Mouse (Mus musculus): Measurements from ENCODE around the gene Cnnm4.
"Not testable (repeated sequence)": the region's sequence is repeated elsewhere in the genome, so short reads cannot be mapped to it uniquely, and the experiment has no call there.

Gene Cnnm4

GRCm38 (mm10) chr1:36522210-36522609 is 50.8 kb downstream of the Cnnm4 start:
- no peak for DNase-seq

DNA sequence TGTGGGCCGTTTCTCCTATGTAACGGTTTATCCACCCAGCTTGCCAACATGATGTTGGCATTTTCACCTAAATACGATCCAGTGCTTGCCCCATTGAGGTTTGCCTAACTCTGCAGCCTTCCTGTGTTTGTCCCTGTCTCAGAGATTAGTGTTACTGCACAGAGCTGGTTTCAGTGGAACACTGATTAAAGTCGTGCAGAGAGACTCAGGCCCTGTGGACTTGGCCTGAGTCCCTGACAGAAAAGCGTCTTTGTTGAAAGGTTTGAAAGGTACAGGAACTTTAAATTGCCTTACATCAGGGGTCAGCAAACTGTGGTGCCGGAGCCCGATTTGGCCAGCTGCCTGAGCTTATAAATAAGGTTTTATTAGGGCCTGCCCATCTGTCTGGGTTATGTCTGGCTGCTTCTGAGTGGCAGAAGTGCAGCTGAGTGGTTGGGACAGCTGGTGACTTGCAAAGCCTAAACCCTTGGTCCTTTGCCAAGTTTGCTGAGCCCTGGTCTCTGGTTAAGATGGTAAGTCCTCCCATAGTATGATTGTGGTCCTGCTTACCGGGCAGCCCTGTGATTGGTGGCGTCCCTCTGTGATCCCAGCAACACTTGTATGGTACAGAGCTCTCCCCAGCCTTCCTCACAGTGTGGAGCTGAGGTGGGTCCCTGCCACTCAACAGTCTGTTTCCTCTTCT is 52.1 kb downstream of the Cnnm4 start:
- no peak for DNase-seq

DNA sequence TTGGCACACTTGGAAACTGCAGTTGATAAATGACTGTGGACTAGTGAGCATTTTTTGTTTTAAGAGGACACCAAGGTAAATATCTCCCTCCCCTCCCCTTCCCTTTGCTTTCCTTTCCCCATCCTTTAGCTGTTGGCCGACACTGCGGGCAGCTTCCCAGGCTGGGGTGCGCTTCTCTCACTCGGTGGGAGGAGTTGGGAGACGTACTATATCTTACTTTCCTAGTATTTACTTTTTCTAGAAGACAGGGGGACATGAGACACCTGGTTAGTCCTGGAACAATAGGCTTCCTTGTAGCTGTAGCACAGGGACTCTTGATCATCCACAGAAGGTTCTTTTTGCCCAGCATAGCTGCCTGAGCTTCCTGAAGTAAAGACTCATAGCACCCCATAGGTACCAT is 52.6 kb downstream of the Cnnm4 start:
- DNase-seq: no peak

GRCm38 (mm10) chr1:36525774-36526173 is 54.4 kb downstream of the Cnnm4 start:
- DNase-seq: no peak

DNA sequence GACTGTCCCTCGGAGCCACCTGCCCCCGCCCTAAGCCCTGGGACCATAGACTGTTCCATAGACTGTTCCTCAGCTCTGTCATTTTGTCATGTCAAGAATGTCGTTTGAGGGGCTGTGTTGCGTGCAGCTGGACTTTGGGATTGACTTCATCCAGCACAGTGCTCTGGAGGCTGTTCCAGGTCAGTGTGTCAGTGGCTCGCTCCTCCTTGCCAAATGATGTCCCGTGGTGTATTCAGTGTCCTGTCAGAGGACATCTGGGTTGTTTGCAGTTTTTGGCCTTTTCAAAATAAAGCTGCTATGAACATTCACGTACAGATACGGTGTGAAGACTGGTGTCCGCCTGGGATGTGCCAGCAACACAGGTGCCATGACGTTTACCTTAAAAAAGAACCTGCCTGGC is 55.5 kb downstream of the Cnnm4 start:
- DNase-seq: no peak

DNA sequence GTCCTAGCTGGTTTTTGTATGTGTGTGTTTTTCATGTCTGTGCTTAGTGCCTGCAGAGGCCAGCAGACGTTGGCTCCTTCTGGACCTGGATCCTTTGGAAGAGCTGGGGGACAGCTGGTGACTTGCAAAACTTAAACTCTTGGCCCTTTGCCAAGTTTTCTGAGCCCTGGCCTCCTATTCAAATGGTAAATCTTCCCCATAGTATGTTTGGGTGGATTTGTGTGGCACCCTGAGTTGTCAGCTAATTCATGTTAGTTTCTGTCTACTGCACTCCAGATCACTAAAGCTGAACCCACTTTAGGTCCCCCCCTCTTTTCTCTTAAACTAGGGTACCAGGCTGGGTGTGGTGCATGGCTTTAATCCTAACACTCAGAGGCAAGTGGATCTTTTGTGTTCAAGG is 56.9 kb downstream of the Cnnm4 start:
- DNase-seq: no peak

DNA sequence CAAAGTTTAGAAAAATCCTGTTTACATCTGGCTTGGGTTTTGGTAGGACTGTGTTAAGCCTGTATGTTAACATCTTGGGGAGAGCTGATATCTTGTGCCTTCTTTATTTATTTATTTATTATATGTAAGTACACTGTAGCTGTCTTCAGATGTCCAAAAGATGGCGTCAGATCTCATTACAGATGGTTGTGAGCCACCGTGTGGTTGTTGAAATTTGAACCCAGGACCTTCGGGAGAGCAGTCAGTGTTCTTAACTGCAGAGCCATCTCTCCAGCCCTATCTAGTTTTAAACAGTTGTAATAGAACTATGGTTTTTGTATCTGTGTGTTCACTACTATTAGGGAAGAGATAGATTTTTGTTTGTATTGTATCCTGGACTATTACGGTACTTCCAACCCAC is 57.9 kb downstream of the Cnnm4 start:
- no peak for DNase-seq

GRCm38 (mm10) chr1:36529875-36530274 is 58.5 kb downstream of the Cnnm4 start:
- DNase-seq: no peak

GRCm38 (mm10) chr1:36530485-36530884 is 59.1 kb downstream of the Cnnm4 start:
- DNase-seq: no peak

DNA sequence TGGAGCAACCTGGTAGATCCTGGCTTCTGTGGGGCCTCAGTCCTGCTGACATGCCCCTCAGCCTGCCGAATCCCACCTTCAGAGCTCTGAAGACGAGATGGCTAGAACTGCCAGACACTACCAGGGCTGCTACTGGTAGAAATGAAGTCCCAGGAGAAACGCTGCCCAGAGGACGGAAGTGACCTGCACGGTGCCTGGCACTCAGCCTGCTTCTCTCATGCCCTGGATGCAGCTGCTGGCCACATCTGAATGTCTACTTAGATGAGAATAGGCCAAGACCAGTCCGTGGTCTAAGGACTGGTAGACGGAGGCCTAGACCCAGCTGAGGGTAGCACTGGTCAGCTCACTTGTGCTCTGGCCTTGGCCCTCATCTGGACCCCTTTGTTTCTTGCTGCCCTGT is 59.5 kb downstream of the Cnnm4 start:
- DNase-seq: no peak

DNA sequence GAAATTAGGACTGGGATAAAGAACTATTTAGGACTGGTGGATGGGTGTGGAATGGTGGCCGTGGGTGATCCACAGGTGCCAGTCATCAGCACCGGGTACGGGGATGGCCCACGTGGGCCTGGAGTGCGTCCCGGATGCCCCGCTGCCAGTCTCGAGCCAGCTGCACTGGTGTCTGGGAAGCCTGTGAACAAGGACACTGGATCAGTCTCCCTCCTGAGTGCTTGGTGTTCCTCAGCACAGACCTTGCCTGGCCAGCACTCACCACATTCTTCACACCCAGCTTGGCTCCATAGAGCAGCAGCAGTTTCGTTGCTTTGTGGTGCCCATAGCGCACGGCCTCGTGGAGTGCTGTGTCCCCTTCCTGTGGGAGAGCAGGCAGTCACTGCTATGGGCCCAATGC is 60.0 kb downstream of the Cnnm4 start:
- no peak for DNase-seq

GRCm38 (mm10) chr1:36533546-36533945 is 62.1 kb downstream of the Cnnm4 start:
- no peak for DNase-seq

DNA sequence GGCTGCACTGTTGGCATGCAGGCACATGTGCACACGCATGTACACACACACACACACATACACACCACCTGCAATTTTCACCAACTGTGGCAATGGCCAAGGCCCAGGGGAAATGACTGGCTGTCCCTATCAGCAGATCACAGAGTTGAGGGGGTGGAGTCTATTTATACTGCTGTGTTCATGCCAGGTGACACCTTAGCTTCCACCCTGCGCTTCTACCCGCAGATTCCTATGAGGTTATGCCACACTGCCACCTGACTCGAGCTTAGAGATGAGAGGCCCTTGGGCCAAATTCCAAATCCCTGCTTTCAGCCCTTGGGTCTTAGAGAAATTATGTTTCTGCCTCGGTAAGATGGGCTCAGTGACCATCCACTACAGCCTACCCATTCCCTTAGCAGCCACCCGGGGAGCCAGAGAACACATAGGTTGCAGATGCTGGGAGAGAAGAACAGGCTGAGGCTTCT is 63.2 kb downstream of the Cnnm4 start:
- no peak for DNase-seq

GRCm38 (mm10) chr1:36535477-36536396 is 64.3 kb downstream of the Cnnm4 start:
- no peak for DNase-seq

- DNase-seq: no peak
Observed at GRCm38 (mm10) chr1:36536397-36536728, 64.9 kb downstream of the Cnnm4 start.

- DNase-seq: not testable (repeated sequence)
Observed at GRCm38 (mm10) chr1:36536783-36537182, 65.4 kb downstream of the Cnnm4 start, which contains the start of gene Ankrd23. Ankrd23 (minus strand) TSS chr1:36536883.

DNA sequence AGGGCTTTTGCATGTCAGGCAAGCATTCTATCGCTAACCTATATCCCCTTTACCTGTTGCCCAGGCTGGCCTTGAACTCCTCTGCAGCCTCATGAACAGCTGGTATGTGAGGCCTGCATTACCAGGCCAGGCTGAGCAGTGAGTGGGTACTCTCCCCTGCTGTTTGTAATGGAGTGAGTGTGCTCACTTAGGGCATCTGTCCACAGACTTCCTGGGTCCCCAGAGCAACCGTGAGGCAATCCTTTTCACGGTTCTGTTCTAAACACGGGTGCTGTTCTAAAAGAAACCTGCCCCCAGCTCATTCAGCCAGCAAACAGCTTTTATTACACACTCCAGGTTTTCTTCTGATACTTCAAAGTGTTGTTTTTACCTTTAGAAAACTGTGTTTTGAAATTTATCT is 67.3 kb downstream of the Cnnm4 start:
- no peak for DNase-seq

DNA sequence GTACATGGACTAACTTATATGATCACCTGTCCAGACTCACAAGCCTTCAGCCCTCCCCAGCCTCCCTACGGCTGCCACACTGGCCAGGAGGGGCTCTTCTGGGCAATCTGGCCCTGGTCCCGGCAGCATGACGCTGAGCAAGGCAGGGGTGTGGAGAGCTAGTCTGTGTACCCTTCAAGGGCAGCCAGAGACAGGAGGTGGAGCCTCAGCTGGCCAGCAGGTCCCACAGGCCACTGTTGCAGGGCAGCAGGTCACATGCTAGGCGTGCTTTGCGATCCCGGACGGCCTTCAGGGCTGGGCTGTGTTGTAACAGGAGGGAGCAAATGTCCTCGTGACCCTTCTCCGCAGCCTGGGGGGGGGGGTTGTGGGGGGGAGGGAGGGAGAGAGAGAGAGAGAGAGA is 67.8 kb downstream of the Cnnm4 start, which contains the start of gene Gm42417:
Gene Gm42417 (minus strand): TSS at position 244 of the 400 bp plus-strand sequence.
- no peak for DNase-seq

- DNase-seq: no peak
Observed at GRCm38 (mm10) chr1:36540132-36540531, 68.7 kb downstream of the Cnnm4 start.

GRCm38 (mm10) chr1:36540807-36541206 is 69.4 kb downstream of the Cnnm4 start:
- DNase-seq: no peak

DNA sequence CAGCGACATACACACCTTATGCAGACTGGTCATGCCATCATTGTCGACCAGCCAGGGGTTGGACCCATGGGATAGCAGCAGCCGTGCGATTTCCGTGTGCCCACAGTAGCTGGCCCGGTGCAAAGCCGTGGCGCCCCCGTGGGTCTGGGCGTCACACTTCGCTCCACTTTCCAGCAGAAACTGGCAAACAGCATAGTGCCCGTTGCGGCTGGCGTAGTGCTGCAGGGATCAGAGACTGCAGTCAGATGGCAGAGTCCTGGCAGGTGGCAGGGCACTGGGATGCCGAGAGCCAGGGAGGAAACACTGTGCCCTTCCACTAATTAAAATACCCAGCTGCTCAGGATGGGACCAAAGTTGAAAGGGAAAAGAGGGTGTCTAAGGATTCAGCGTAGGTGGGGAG is 70.4 kb downstream of the Cnnm4 start:
- no peak for DNase-seq

- no peak for DNase-seq
Observed at GRCm38 (mm10) chr1:36542925-36543324, 71.5 kb downstream of the Cnnm4 start.

- no peak for DNase-seq
Observed at GRCm38 (mm10) chr1:36545382-36545781, 74.0 kb downstream of the Cnnm4 start.

All from thymus, postnatal 4 days (tissue).